Mouse (Mus musculus): ENCODE results near the gene Snx29.

The Snx29 gene

GRCm38 (mm10) chr16:11685264-11685663 lies 362.6 kb downstream of the Snx29 start:
- peak; percentile 34 for DNase-seq (ENCODE audit: low read depth, low spot score)

GRCm38 (mm10) chr16:11685735-11686340 lies 363.1 kb downstream of the Snx29 start:
- DNase-seq (ENCODE audit: low read depth, low spot score): peak; percentile 39

GRCm38 (mm10) chr16:11687836-11688235 lies 365.1 kb downstream of the Snx29 start:
- DNase-seq (ENCODE audit: low read depth, low spot score): peak; percentile 65

- DNase-seq (ENCODE audit: low read depth, low spot score): peak; percentile 33
These were observed 365.7 kb downstream of the Snx29 start for GRCm38 (mm10) chr16:11688281-11689005.

- no peak for DNase-seq (ENCODE audit: low read depth, low spot score)
These were observed 367.4 kb downstream of the Snx29 start for GRCm38 (mm10) chr16:11690097-11690496.

- no peak for DNase-seq (ENCODE audit: low read depth, low spot score)
These were observed 368.0 kb downstream of the Snx29 start for GRCm38 (mm10) chr16:11690756-11691155.

- no peak for DNase-seq (ENCODE audit: low read depth, low spot score)
These were observed 368.9 kb downstream of the Snx29 start for GRCm38 (mm10) chr16:11691487-11692200.

- DNase-seq (ENCODE audit: low read depth, low spot score): no peak
These were observed 370.0 kb downstream of the Snx29 start for GRCm38 (mm10) chr16:11692744-11693143.

- DNase-seq (ENCODE audit: low read depth, low spot score): no peak
These were observed 371.7 kb downstream of the Snx29 start for GRCm38 (mm10) chr16:11694386-11694785.

GRCm38 (mm10) chr16:11696767-11697166 lies 374.1 kb downstream of the Snx29 start:
- DNase-seq (ENCODE audit: low read depth, low spot score): no peak

- DNase-seq (ENCODE audit: low read depth, low spot score): peak; percentile 13
These were observed 375.1 kb downstream of the Snx29 start for GRCm38 (mm10) chr16:11697710-11698357.

GRCm38 (mm10) chr16:11701579-11701978 lies 378.9 kb downstream of the Snx29 start:
- no peak for DNase-seq (ENCODE audit: low read depth, low spot score)

- DNase-seq (ENCODE audit: low read depth, low spot score): no peak
These were observed 381.4 kb downstream of the Snx29 start for GRCm38 (mm10) chr16:11704096-11704495.

- no peak for DNase-seq (ENCODE audit: low read depth, low spot score)
These were observed 382.7 kb downstream of the Snx29 start for GRCm38 (mm10) chr16:11705456-11705855.

GRCm38 (mm10) chr16:11708097-11708496 lies 385.4 kb downstream of the Snx29 start:
- no peak for DNase-seq (ENCODE audit: low read depth, low spot score)

GRCm38 (mm10) chr16:11709382-11709781 lies 386.7 kb downstream of the Snx29 start:
- DNase-seq (ENCODE audit: low read depth, low spot score): no peak

- DNase-seq (ENCODE audit: low read depth, low spot score): no peak
These were observed 387.4 kb downstream of the Snx29 start for GRCm38 (mm10) chr16:11709999-11710667.

- no peak for DNase-seq (ENCODE audit: low read depth, low spot score)
These were observed 390.7 kb downstream of the Snx29 start for GRCm38 (mm10) chr16:11713265-11713865.

- DNase-seq (ENCODE audit: low read depth, low spot score): no peak
These were observed 394.2 kb downstream of the Snx29 start for GRCm38 (mm10) chr16:11716932-11717331.

GRCm38 (mm10) chr16:11725901-11726300 lies 403.2 kb downstream of the Snx29 start:
- DNase-seq (ENCODE audit: low read depth, low spot score): no peak

- DNase-seq (ENCODE audit: low read depth, low spot score): no peak
These were observed 404.6 kb downstream of the Snx29 start for GRCm38 (mm10) chr16:11727331-11727730.
